Mouse (Mus musculus) liver, embryonic 12.5 days (tissue): ENCODE data around the gene Havcr1. TPM values are rescaled to one million over a fixed set of nuclear protein-coding genes. Genes with fewer than 3 reads are reported as not detected.
"Not testable (repeated sequence)": the region's sequence is repeated elsewhere in the genome, so short reads cannot be mapped to it uniquely, and the experiment has no call there.

ENCODE experiments used
- ATAC-seq: fragments of 200-750 bp; cut with Nextera tagmentation; 2 replicates; pipeline ENCODE4 v1.8.0; 2017; ENCODE audit warnings: moderate number of reproducible peaks, mild to moderate bottlenecking, moderate library complexity
- H3K27ac ChIP-seq: fragments of 300-500 bp; sonication (generic); 2 replicates; pipeline ENCODE4 v1.5.1; 2016; ENCODE audit warnings: mild to moderate bottlenecking
- H3K27me3 ChIP-seq: fragments of 300-500 bp; sonication (generic); replicated peaks from 2 replicates; pipeline ENCODE4 v1.6.1; 2016; ENCODE audit warnings: mild to moderate bottlenecking, moderate library complexity
- H3K36me3 ChIP-seq: fragments of 300-500 bp; sonication (generic); 2 replicates; pipeline ENCODE4 v1.6.1; 2016; ENCODE audit warnings: mild to moderate bottlenecking, moderate library complexity
- H3K4me1 ChIP-seq: fragments of 300-500 bp; sonication (generic); 2 replicates; pipeline ENCODE4 v1.6.1; 2016
- H3K4me2 ChIP-seq: fragments of 300-500 bp; sonication (generic); 2 replicates; pipeline ENCODE4 v1.6.1; 2016; ENCODE audit warnings: mild to moderate bottlenecking, moderate library complexity
- H3K4me3 ChIP-seq: fragments of 300-500 bp; sonication (generic); 2 replicates; pipeline ENCODE4 v1.5.1; 2016; ENCODE audit warnings: mild to moderate bottlenecking, moderate library complexity
- H3K9ac ChIP-seq: fragments of 300-500 bp; sonication (generic); 2 replicates; pipeline ENCODE4 v1.6.1; 2016; ENCODE audit warnings: mild to moderate bottlenecking, moderate library complexity
- H3K9me3 ChIP-seq: fragments of 300-500 bp; sonication (generic); replicated peaks from 2 replicates; pipeline ENCODE4 v1.6.1; 2016; ENCODE audit warnings: mild to moderate bottlenecking, moderate library complexity
- WGBS: fragments of 180-500 bp; shearing (Covaris S2); methylation state at CpG from one replicate; pipeline ENCODE4 v1.1.7; 2016; ENCODE audit not compliant: insufficient replicate concordance; 5-methylcytosine and 5-hydroxymethylcytosine counted together
- polyA plus RNA-seq: library from polyadenylated mRNA; unstranded; fragments of >200 nt; fragmentation: Nextera tagmentation; extraction: Ambion mirVana; gene quantifications from 2 replicates; pipeline ENCODE4 v1.2.1, GENCODE M21; 2016

Gene Havcr1
- not detected in 2 replicates for polyA plus RNA-seq

DNA sequence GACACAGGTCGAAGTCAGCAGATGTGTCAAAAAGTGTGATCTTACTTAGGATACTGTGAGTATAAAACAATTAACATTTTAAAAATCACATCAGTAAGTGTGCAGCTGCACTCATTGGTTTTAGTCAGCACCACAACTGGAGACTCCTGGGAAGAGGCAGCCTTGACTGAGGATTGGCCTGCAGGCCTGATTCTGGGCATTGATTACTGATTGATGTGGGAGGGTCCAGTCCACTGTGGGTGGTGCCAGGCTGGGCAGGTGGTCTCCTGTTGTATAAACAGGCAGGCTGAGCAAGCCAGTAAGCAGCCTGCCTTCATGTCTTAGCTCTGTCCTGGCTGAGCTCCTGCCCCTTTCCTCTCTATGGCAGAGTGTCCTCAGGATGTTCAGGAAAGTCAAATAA lies at the start of gene Havcr1:
TSS of gene Havcr1 (plus strand) at position 5 of the 400 bp plus-strand sequence.
- 71% methylated on average over 1 of the region's 1 CpGs for WGBS
- H3K4me1 ChIP-seq, ATAC-seq, H3K9me3 ChIP-seq, H3K36me3 ChIP-seq, H3K27me3 ChIP-seq, H3K4me3 ChIP-seq, H3K9ac ChIP-seq, H3K4me2 ChIP-seq, H3K27ac ChIP-seq: not testable (repeated sequence)

- no peak overlapping the region for H3K9ac ChIP-seq
Observed at GRCm38 (mm10) chr11:46690136-46690535, 44.7 kb upstream of the Havcr1 start.

DNA sequence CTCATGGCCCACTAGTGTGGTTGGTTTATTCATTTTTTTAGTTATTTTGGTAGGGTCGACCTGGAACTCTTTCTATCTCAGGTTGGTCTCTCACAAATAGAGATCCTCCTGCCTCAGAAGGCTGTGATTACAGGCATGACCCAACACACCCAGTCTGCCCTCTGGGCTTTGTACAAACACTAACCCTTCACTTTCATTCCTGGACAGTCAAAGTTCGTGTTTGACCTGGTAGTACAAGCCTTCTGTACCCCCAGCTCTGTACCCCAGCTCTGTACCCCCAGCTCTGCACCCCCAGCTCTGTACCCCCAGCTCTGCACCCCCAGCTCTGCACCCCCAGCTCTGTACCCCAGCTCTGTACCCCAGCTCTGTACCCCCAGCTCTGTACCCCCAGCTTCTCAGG lies 39.0 kb upstream of the Havcr1 start:
- not testable (repeated sequence) for H3K27me3 ChIP-seq, ATAC-seq, H3K9ac ChIP-seq, H3K27ac ChIP-seq, H3K9me3 ChIP-seq, H3K4me2 ChIP-seq, H3K4me3 ChIP-seq, H3K4me1 ChIP-seq, H3K36me3 ChIP-seq
- 52% methylated on average over 2 of the region's 2 CpGs for WGBS

More at GRCm38 (mm10) chr11:46690136-46690535, 44.7 kb upstream of the Havcr1 start:
- no peaks in the 10 kb centered on the region for H3K4me1 ChIP-seq
- H3K9me3 ChIP-seq: no peaks in the 10 kb centered on the region
- no peak overlapping the region for H3K27ac ChIP-seq
- 75% methylated on average over 2 of the region's 2 CpGs for WGBS
- H3K4me3 ChIP-seq: no peak overlapping the region
- no peaks in the 10 kb centered on the region for H3K36me3 ChIP-seq
- H3K27me3 ChIP-seq: no peaks in the 10 kb centered on the region
- H3K4me2 ChIP-seq: no peak overlapping the region
- ATAC-seq: no peak

- Histone ChIP-seq H3K27ac (no peak overlapping the region), H3K9ac (no peak overlapping the region), H3K36me3 (no peaks in the 10 kb centered on the region), H3K4me1 (no peaks in the 10 kb centered on the region), H3K4me2 (no peak overlapping the region), H3K4me3 (no peak overlapping the region), H3K27me3 (no peaks in the 10 kb centered on the region), H3K9me3 (0 out of 2 replicates have a peak, but pooled peaks cover 4% of the 10 kb centered on the region)
- ATAC-seq: no peak
- 66% methylated on average over 5 of the region's 5 CpGs for WGBS
Observed at GRCm38 (mm10) chr11:46697433-46698277, 37.2 kb upstream of the Havcr1 start.

DNA sequence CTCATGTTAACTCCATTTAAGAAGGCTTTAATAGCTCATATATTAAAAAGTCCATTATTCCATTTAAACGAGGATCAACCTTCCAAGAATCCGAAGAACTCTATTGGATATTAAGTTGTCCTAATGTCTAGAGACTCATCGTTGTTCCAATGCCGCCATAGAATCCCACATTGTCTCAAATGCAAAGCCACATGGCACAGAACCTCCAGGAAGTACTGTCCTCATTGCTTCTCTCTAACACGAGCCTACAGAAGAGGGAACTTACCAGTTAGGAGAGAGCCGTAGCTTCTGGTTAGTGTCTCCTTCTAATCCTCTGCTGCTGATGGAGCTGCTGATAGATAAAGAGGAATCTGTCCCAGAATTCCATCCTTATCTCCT lies 36.6 kb upstream of the Havcr1 start:
- H3K9ac ChIP-seq: no peak overlapping the region
- no peaks in the 10 kb centered on the region for H3K27me3 ChIP-seq
- H3K9me3 ChIP-seq: 0 out of 2 replicates have a peak, but pooled peaks cover 4% of the 10 kb centered on the region
- H3K4me3 ChIP-seq: no peak overlapping the region
- H3K4me1 ChIP-seq: no peaks in the 10 kb centered on the region
- no peaks in the 10 kb centered on the region for H3K36me3 ChIP-seq
- no peak overlapping the region for H3K27ac ChIP-seq
- 54% methylated on average over 6 of the region's 6 CpGs for WGBS
- no peak overlapping the region for H3K4me2 ChIP-seq
- ATAC-seq: no peak

GRCm38 (mm10) chr11:46698830-46699229 lies 36.0 kb upstream of the Havcr1 start:
- no peak overlapping the region for H3K9ac ChIP-seq
- H3K4me1 ChIP-seq: no peaks in the 10 kb centered on the region
- WGBS: 57% methylated on average over 5 of the region's 5 CpGs
- H3K27ac ChIP-seq: no peak overlapping the region; the same call in 1 of the 2 replicates
- no peak overlapping the region for H3K4me3 ChIP-seq
- ATAC-seq: no peak
- H3K9me3 ChIP-seq: 0 out of 2 replicates have a peak, but pooled peaks cover 4% of the 10 kb centered on the region
- H3K4me2 ChIP-seq: no peak overlapping the region
- H3K36me3 ChIP-seq: no peaks in the 10 kb centered on the region
- no peaks in the 10 kb centered on the region for H3K27me3 ChIP-seq

DNA sequence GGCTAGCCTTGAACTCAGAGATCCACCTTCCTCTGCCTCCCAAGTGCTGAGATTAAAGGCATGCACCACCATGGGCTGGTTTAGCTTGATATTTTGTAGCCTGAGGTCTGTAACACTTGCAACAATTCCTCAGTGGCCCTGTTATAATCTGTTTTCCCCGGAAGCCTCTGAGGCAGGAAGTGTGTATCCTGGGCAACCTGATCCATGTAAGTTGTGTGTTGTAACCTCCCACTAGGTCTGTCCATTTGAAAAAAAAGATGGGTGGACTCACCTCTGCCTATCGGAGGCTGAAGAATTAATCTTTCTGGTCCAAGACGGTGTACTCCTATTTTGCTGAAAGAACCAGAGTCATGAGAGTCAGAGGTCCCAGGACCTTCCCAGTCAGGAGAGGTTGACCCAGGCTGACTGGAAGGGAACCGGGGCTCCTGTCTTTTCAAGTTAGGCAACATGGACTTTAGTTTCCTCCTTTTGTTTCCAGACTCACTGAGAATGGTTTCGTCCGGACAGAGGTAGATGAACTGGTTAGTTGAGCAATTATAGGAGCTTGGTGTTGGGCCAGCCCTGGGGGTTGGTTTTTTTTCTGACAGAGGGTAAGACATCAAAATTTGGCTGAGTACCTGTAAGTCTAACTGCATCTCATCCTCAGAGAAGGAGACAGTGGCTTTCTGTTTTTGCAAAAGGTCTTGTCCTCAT lies 28.1 kb upstream of the Havcr1 start, which contains the start of gene Timd2:
TSS of gene Timd2 (minus strand) at position 398 of the 693 bp plus-strand sequence.
- H3K27ac ChIP-seq: no peak within 1 kb of the TSS
- WGBS: 59% methylated on average over 6 of the region's 6 CpGs

DNA sequence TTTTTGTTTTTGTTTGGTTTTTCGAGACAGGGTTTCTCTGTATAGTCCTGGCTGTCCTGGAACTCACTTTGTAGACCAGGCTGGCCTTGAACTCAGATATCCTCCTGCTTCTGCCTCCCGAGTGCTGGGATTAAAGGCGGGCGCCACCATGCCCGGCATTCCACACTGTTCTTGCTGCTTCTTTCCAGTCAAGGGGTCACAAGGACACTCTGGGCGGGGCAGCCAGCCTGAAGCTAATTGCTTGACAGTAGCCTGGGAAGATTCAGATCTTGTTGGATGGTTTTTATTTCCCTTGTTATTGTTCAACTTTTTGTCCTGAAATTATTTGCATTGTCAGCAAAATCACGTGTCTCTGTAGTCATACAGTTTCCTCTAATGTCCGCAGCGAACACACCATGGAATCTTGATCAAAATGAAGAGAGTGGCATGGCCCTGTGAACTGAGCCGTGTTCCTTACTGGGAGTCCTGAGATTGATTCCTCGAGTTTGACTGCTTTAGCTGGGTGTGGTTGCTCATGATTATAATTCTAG lies 3.3 kb upstream of the Havcr1 start:
- 66% methylated on average over 11 of the region's 11 CpGs for WGBS

More for the DNA sequence above, 28.1 kb upstream of the Havcr1 start, which contains the start of gene Timd2:
- ATAC-seq: no peak
- H3K27me3 ChIP-seq: no peaks in the 10 kb centered on the region
- no peaks in the 10 kb centered on the region for H3K36me3 ChIP-seq
- no peaks in the 10 kb centered on the region for H3K9me3 ChIP-seq
- H3K9ac ChIP-seq: no peak within 1 kb of the TSS
- H3K4me3 ChIP-seq: no peak within 1 kb of the TSS
- no peaks in the 10 kb centered on the region for H3K4me1 ChIP-seq
- no peak within 1 kb of the TSS for H3K4me2 ChIP-seq

GRCm38 (mm10) chr11:46733242-46733789 lies 1.6 kb upstream of the Havcr1 start:
- no peak overlapping the region for H3K9ac ChIP-seq
- WGBS: 53% methylated on average over 6 of the region's 6 CpGs
- no peaks in the 10 kb centered on the region for H3K9me3 ChIP-seq
- no peaks in the 10 kb centered on the region for H3K27me3 ChIP-seq
- H3K4me2 ChIP-seq: no peak overlapping the region
- no peak for ATAC-seq
- no peak overlapping the region for H3K4me3 ChIP-seq
- H3K27ac ChIP-seq: no peak overlapping the region
- no peaks in the 10 kb centered on the region for H3K36me3 ChIP-seq
- H3K4me1 ChIP-seq: no peaks in the 10 kb centered on the region

More for the DNA sequence above, 3.3 kb upstream of the Havcr1 start:
- Histone ChIP-seq H3K27me3 (no peaks in the 10 kb centered on the region), H3K4me2 (no peak overlapping the region), H3K27ac (no peak overlapping the region), H3K36me3 (no peaks in the 10 kb centered on the region), H3K4me1 (no peaks in the 10 kb centered on the region), H3K4me3 (no peak overlapping the region), H3K9me3 (no peaks in the 10 kb centered on the region), H3K9ac (no peak overlapping the region)
- no peak for ATAC-seq

DNA sequence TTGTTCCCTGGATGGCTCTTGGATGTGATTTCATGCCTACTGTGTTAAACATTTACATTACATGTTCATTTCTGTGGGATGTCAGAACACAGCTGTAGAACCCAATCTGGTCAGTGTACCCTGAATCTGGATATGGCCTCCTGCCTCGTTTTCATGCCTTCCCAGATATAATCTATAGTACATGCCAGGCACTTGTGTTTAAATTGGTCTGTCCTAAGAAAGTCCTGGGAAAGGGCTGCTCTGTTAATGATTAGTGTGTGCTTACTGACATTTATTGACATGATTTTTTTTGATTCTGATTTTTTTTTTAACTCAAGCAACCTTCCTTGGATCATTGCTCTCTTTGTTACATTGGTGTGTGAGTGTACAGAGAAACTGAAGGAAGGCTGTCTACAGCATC lies 263 bp upstream of the Havcr1 start:
- Histone ChIP-seq H3K27ac (no peak overlapping the region), H3K36me3 (no peaks in the 10 kb centered on the region), H3K27me3 (no peaks in the 10 kb centered on the region), H3K4me3 (no peak overlapping the region), H3K9ac (no peak overlapping the region), H3K4me1 (no peaks in the 10 kb centered on the region), H3K4me2 (no peak overlapping the region), H3K9me3 (no peaks in the 10 kb centered on the region)
- no peak for ATAC-seq
- WGBS: 25% methylated on average over 1 of the region's 1 CpGs

DNA sequence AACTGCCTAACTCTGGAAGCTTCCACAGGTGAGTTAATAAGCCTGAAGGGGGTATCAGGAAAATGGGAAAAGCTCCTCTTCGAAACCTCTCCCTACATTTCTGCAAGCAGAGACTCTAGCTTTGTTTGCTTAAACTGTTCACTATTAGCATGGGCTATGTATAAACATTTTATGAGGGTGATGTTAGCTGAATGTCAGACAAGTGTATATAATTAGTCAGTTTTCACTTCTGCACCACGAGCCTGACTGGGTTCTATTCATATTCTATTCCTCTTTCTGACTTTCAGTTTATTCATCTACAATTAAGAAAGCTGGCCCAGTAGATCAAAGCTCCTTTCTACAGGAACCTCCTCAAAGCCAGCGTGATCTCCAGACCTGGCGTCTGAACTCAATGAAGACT lies 4.6 kb downstream of the Havcr1 start:
- Histone ChIP-seq H3K9me3 (no peaks in the 10 kb centered on the region), H3K4me3 (no peak overlapping the region)

GRCm38 (mm10) chr11:46740886-46741285 lies 6.0 kb downstream of the Havcr1 start:
- 66% methylated on average over 4 of the region's 4 CpGs for WGBS
- no peak overlapping the region for H3K4me3 ChIP-seq

More for the DNA sequence above, 4.6 kb downstream of the Havcr1 start:
- H3K4me1 ChIP-seq: no peaks in the 10 kb centered on the region
- no peak for ATAC-seq
- no peaks in the 10 kb centered on the region for H3K36me3 ChIP-seq
- no peaks in the 10 kb centered on the region for H3K27me3 ChIP-seq
- no peak overlapping the region for H3K4me2 ChIP-seq
- no peak overlapping the region for H3K9ac ChIP-seq
- WGBS: 70% methylated on average over 4 of the region's 4 CpGs
- no peak overlapping the region for H3K27ac ChIP-seq

More at GRCm38 (mm10) chr11:46740886-46741285, 6.0 kb downstream of the Havcr1 start:
- H3K36me3 ChIP-seq: no peaks in the 10 kb centered on the region
- no peaks in the 10 kb centered on the region for H3K9me3 ChIP-seq
- H3K4me2 ChIP-seq: no peak overlapping the region
- H3K27me3 ChIP-seq: no peaks in the 10 kb centered on the region
- H3K4me1 ChIP-seq: no peaks in the 10 kb centered on the region
- no peak for ATAC-seq
- H3K9ac ChIP-seq: no peak overlapping the region
- H3K27ac ChIP-seq: no peak overlapping the region
